Mouse (Mus musculus): ENCODE measurements around the gene Cwc22. TPM values are rescaled to one million over a fixed set of nuclear protein-coding genes. Genes with fewer than 3 reads are reported as not detected.

The Cwc22 gene
- polyA plus RNA-seq (2015; fragmentation: Nextera tagmentation; extraction: Ambion mirVana), result 28.1 and 29.5 TPM in 2 replicates

- Histone ChIP-seq H3K27me3 (replicated peaks) (no peaks in the 10 kb centered on the region), H3K36me3 (no peaks in the 10 kb centered on the region), H3K27ac (peak within 1 kb of the TSS; percentile 67; the same call in 1 of the 2 replicates), H3K4me3 (replicated peaks) (peak within 1 kb of the TSS; percentile 72), H3K4me1 (no peaks in the 10 kb centered on the region), H3K4me2 (peak within 1 kb of the TSS; percentile 85), H3K9ac (peak within 1 kb of the TSS; percentile 92), H3K9me3 (no peaks in the 10 kb centered on the region)
- ATAC-seq (ENCODE audit: insufficient read depth, low FRiP score, low read depth), result peak; percentile 89
- under 1% methylated on average over 55 of the region's 55 CpGs for WGBS
Observed at GRCm38 (mm10) chr2:77945596-77946485, at the start of gene Cwc22. Gene Cwc22, minus strand, starts transcription at chr2:77946375.

GRCm38 (mm10) chr2:77993727-77994401, 47.7 kb upstream of the Cwc22 start:
- H3K27ac ChIP-seq, result no peak overlapping the region
- H3K9me3 ChIP-seq, result no peaks in the 10 kb centered on the region
- WGBS, result 56% methylated on average over 4 of the region's 4 CpGs
- H3K4me3 ChIP-seq (replicated peaks), result no peak overlapping the region
- no peaks in the 10 kb centered on the region for H3K4me1 ChIP-seq
- H3K4me2 ChIP-seq, result no peak overlapping the region
- H3K27me3 ChIP-seq (replicated peaks), result no peaks in the 10 kb centered on the region
- no peak overlapping the region for H3K9ac ChIP-seq
- no peaks in the 10 kb centered on the region for H3K36me3 ChIP-seq
- ATAC-seq (ENCODE audit: insufficient read depth, low FRiP score, low read depth), result no peak

- 63% methylated on average over 3 of the region's 3 CpGs for WGBS
- Histone ChIP-seq H3K4me3 (replicated peaks) (no peak overlapping the region), H3K9ac (no peak overlapping the region), H3K36me3 (no peaks in the 10 kb centered on the region), H3K9me3 (no peaks in the 10 kb centered on the region), H3K27me3 (replicated peaks) (no peaks in the 10 kb centered on the region), H3K27ac (no peak overlapping the region), H3K4me2 (no peak overlapping the region), H3K4me1 (no peaks in the 10 kb centered on the region)
- no peak for ATAC-seq (ENCODE audit: insufficient read depth, low FRiP score, low read depth)
Observed at GRCm38 (mm10) chr2:77992951-77993604, 46.9 kb upstream of the Cwc22 start.

GRCm38 (mm10) chr2:77990820-77991219, 44.6 kb upstream of the Cwc22 start:
- H3K9ac ChIP-seq, result no peak overlapping the region
- no peaks in the 10 kb centered on the region for H3K4me1 ChIP-seq
- 60% methylated on average over 2 of the region's 2 CpGs for WGBS
- no peaks in the 10 kb centered on the region for H3K36me3 ChIP-seq
- H3K27me3 ChIP-seq (replicated peaks), result no peaks in the 10 kb centered on the region
- H3K4me2 ChIP-seq, result no peak overlapping the region
- no peak overlapping the region for H3K27ac ChIP-seq
- no peaks in the 10 kb centered on the region for H3K9me3 ChIP-seq
- ATAC-seq (ENCODE audit: insufficient read depth, low FRiP score, low read depth), result no peak
- no peak overlapping the region for H3K4me3 ChIP-seq (replicated peaks)

- Histone ChIP-seq H3K4me2 (no peak overlapping the region), H3K27me3 (replicated peaks) (no peaks in the 10 kb centered on the region), H3K27ac (no peak overlapping the region), H3K4me3 (replicated peaks) (no peak overlapping the region), H3K36me3 (no peaks in the 10 kb centered on the region), H3K4me1 (no peaks in the 10 kb centered on the region), H3K9ac (no peak overlapping the region), H3K9me3 (no peaks in the 10 kb centered on the region)
- no peak for ATAC-seq (ENCODE audit: insufficient read depth, low FRiP score, low read depth)
Observed at GRCm38 (mm10) chr2:77990121-77990520, 43.9 kb upstream of the Cwc22 start.

- H3K4me2 ChIP-seq, result no peak overlapping the region
- no peak overlapping the region for H3K9ac ChIP-seq
- no peaks in the 10 kb centered on the region for H3K4me1 ChIP-seq
- H3K36me3 ChIP-seq, result no peaks in the 10 kb centered on the region
- H3K27ac ChIP-seq, result no peak overlapping the region
- H3K4me3 ChIP-seq (replicated peaks), result no peak overlapping the region
- ATAC-seq (ENCODE audit: insufficient read depth, low FRiP score, low read depth), result no peak
- no peaks in the 10 kb centered on the region for H3K9me3 ChIP-seq
- WGBS, result 52% methylated on average over 1 of the region's 1 CpGs
- H3K27me3 ChIP-seq (replicated peaks), result no peaks in the 10 kb centered on the region
Observed at GRCm38 (mm10) chr2:77989390-77989789, 43.2 kb upstream of the Cwc22 start.

GRCm38 (mm10) chr2:77985991-77986730, 40.0 kb upstream of the Cwc22 start:
- no peak for ATAC-seq (ENCODE audit: insufficient read depth, low FRiP score, low read depth)

GRCm38 (mm10) chr2:77984209-77984608, 38.0 kb upstream of the Cwc22 start:
- no peaks in the 10 kb centered on the region for H3K27me3 ChIP-seq (replicated peaks)
- WGBS, result 71% methylated on average over 4 of the region's 4 CpGs
- no peak overlapping the region for H3K9ac ChIP-seq
- no peak overlapping the region for H3K4me2 ChIP-seq
- H3K4me1 ChIP-seq, result no peaks in the 10 kb centered on the region
- no peak overlapping the region for H3K27ac ChIP-seq
- H3K36me3 ChIP-seq, result no peaks in the 10 kb centered on the region
- ATAC-seq (ENCODE audit: insufficient read depth, low FRiP score, low read depth), result no peak
- no peaks in the 10 kb centered on the region for H3K9me3 ChIP-seq
- no peak overlapping the region for H3K4me3 ChIP-seq (replicated peaks)

More at GRCm38 (mm10) chr2:77985991-77986730, 40.0 kb upstream of the Cwc22 start:
- Histone ChIP-seq H3K4me1 (no peaks in the 10 kb centered on the region), H3K36me3 (no peaks in the 10 kb centered on the region), H3K27me3 (replicated peaks) (no peaks in the 10 kb centered on the region), H3K27ac (no peak overlapping the region), H3K9ac (no peak overlapping the region), H3K9me3 (no peaks in the 10 kb centered on the region), H3K4me2 (no peak overlapping the region), H3K4me3 (replicated peaks) (no peak overlapping the region)
- WGBS, result 66% methylated on average over 2 of the region's 2 CpGs

- no peak overlapping the region for H3K4me3 ChIP-seq (replicated peaks)
- no peak overlapping the region for H3K27ac ChIP-seq
- H3K27me3 ChIP-seq (replicated peaks), result no peaks in the 10 kb centered on the region
- no peak overlapping the region for H3K9ac ChIP-seq
- H3K36me3 ChIP-seq, result no peaks in the 10 kb centered on the region
- H3K4me2 ChIP-seq, result no peak overlapping the region
- ATAC-seq (ENCODE audit: insufficient read depth, low FRiP score, low read depth), result no peak
- WGBS, result 86% methylated on average over 4 of the region's 4 CpGs
- no peaks in the 10 kb centered on the region for H3K9me3 ChIP-seq
- H3K4me1 ChIP-seq, result no peaks in the 10 kb centered on the region
Observed at GRCm38 (mm10) chr2:77981826-77982225, 35.7 kb upstream of the Cwc22 start.

GRCm38 (mm10) chr2:77980696-77981095, 34.5 kb upstream of the Cwc22 start:
- 90% methylated on average over 5 of the region's 5 CpGs for WGBS

GRCm38 (mm10) chr2:77979519-77979918, 33.3 kb upstream of the Cwc22 start:
- Histone ChIP-seq H3K36me3 (no peaks in the 10 kb centered on the region), H3K9ac (no peak overlapping the region), H3K27me3 (replicated peaks) (no peaks in the 10 kb centered on the region), H3K9me3 (no peaks in the 10 kb centered on the region), H3K4me3 (replicated peaks) (no peak overlapping the region), H3K27ac (no peak overlapping the region), H3K4me2 (no peak overlapping the region), H3K4me1 (no peaks in the 10 kb centered on the region)
- WGBS, result 79% methylated on average over 2 of the region's 2 CpGs
- no peak for ATAC-seq (ENCODE audit: insufficient read depth, low FRiP score, low read depth)

More at GRCm38 (mm10) chr2:77980696-77981095, 34.5 kb upstream of the Cwc22 start:
- Histone ChIP-seq H3K9ac (no peak overlapping the region), H3K9me3 (no peaks in the 10 kb centered on the region), H3K27ac (no peak overlapping the region), H3K27me3 (replicated peaks) (no peaks in the 10 kb centered on the region), H3K36me3 (no peaks in the 10 kb centered on the region), H3K4me3 (replicated peaks) (no peak overlapping the region), H3K4me1 (no peaks in the 10 kb centered on the region), H3K4me2 (no peak overlapping the region)
- ATAC-seq (ENCODE audit: insufficient read depth, low FRiP score, low read depth), result no peak

Data from stomach, embryonic 15.5 days (tissue).